Mouse (Mus musculus) forebrain, embryonic 12.5 days (tissue): ENCODE results near the gene Ifna11. TPM values are rescaled to one million over a fixed set of nuclear protein-coding genes. Genes with fewer than 3 reads are reported as not detected.
A peak's percentile ranks its signal among the peaks of the same experiment; 100 is the strongest.
"Not testable (repeated sequence)": the region's sequence is repeated elsewhere in the genome, so short reads cannot be mapped to it uniquely, and the experiment has no call there.

Source experiments
- ATAC-seq: fragments of 200-750 bp; cut with Nextera tagmentation; 2 replicates; pipeline ENCODE4 v1.8.0; 2017; ENCODE audit warnings: moderate TSS enrichment; ENCODE audit not compliant: low FRiP score
- H3K27ac ChIP-seq: fragments of 300-500 bp; sonication (generic); 2 replicates; pipeline ENCODE4 v1.5.1; 2016; ENCODE audit warnings: mild to moderate bottlenecking
- H3K27me3 ChIP-seq: fragments of 300-500 bp; sonication (generic); 2 replicates; pipeline ENCODE4 v1.6.1; 2016; ENCODE audit warnings: mild to moderate bottlenecking
- H3K36me3 ChIP-seq: fragments of 300-500 bp; sonication (generic); replicated peaks from 2 replicates; pipeline ENCODE4 v1.6.1; 2016; ENCODE audit warnings: mild to moderate bottlenecking
- H3K4me1 ChIP-seq: fragments of 300-500 bp; sonication (generic); 2 replicates; pipeline ENCODE4 v1.6.1; 2016
- H3K4me2 ChIP-seq: fragments of 300-500 bp; sonication (generic); 2 replicates; pipeline ENCODE4 v1.6.1; 2016; ENCODE audit warnings: mild to moderate bottlenecking, moderate library complexity
- H3K4me3 ChIP-seq: fragments of 300-500 bp; sonication (generic); replicated peaks from 2 replicates; pipeline ENCODE4 v1.5.1; 2016; ENCODE audit warnings: mild to moderate bottlenecking
- H3K9ac ChIP-seq: fragments of 300-500 bp; sonication (generic); 2 replicates; pipeline ENCODE4 v1.6.1; 2016; ENCODE audit warnings: mild to moderate bottlenecking
- H3K9me3 ChIP-seq: fragments of 300-500 bp; sonication (generic); 2 replicates; pipeline ENCODE4 v1.6.1; 2016
- WGBS: fragments of 180-500 bp; shearing (Covaris S2); methylation state at CpG from one replicate; pipeline ENCODE4 v1.1.7; 2016; 5-methylcytosine and 5-hydroxymethylcytosine counted together
- polyA plus RNA-seq: library from polyadenylated mRNA; unstranded; fragments of >200 nt; fragmentation: Nextera tagmentation; extraction: Ambion mirVana; gene quantifications from 2 replicates; pipeline ENCODE4 v1.2.1, GENCODE M21; 2016

Ifna11 gene
- polyA plus RNA-seq, 1 experiment from 2014 or later = not detected

DNA sequence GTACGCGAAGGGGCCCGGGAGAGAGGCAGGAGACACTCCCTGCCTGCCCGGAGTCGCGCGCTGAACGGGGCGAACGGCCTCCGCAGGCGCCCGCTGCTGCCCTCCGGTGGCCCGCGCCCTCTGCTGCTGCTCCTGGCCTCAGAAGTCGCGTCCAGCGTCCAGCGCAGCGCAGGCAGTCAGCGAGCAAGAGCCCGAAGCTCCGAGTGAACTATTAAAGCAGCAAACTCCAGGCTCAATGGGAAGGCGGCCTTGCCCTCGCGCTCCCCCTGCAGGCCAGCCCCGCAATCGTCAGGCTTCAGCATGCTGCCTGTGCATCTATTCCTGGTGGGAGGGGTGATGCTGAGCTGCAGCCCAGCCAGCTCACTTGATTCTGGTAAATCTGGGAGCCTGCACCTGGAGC lies 16.8 kb upstream of the Ifna11 start, which contains the start of gene Gm13287:
Gene Gm13287 (plus strand): TSS at position 301 of the 400 bp plus-strand sequence.
- not testable (repeated sequence) for H3K36me3 ChIP-seq, H3K9me3 ChIP-seq, H3K4me1 ChIP-seq, H3K27me3 ChIP-seq, ATAC-seq, H3K4me3 ChIP-seq, H3K4me2 ChIP-seq, H3K27ac ChIP-seq, H3K9ac ChIP-seq
- WGBS = no CpG with 5 or more reads among the region's 29 CpGs

DNA sequence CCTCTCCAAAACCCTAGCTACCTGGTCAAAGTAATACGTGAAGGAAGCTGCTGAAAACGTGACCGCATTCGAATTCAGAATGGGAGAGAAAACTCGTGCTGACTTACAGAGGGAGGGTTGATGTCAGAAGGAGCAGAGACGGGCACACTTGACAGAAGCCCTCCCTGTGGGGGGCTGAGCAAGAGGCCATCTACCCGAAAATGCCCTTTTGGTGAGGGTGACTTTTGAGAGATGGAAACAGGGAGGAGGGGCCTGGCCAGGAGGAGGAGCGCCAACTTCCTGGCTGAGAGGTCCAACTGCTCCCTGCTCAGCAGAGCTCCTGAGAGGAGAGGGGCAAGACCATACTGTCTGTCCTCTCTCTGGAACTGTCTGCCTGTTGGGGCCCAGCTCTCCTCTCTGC lies 14.5 kb upstream of the Ifna11 start, which contains the start of gene Gm13288:
Gene Gm13288 (plus strand): TSS at position 301 of the 400 bp plus-strand sequence.
- not testable (repeated sequence) for H3K9me3 ChIP-seq, H3K27me3 ChIP-seq, H3K36me3 ChIP-seq, H3K27ac ChIP-seq, ATAC-seq, H3K9ac ChIP-seq, H3K4me1 ChIP-seq
- no CpG with 5 or more reads among the region's 8 CpGs for WGBS
- peak within 1 kb of the TSS; percentile 44; the same call in 1 of the 2 replicates for H3K4me2 ChIP-seq
- peak within 1 kb of the TSS; percentile 26 for H3K4me3 ChIP-seq

DNA sequence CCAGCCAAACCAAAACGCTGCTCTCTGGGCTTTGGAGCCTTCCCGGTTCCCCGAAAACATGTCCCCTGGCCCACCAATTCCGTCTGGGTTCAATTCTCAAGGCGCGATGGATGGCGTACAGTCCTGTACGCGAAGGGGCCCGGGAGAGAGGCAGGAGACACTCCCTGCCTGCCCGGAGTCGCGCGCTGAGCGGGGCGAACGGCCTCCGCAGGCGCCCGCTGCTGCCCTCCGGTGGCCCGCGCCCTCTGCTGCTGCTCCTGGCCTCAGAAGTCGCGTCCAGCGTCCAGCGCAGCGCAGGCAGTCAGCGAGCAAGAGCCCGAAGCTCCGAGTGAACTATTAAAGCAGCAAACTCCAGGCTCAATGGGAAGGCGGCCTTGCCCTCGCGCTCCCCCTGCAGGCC lies 14.0 kb upstream of the Ifna11 start:
- 0% methylated on average over 6 of the region's 34 CpGs for WGBS
- H3K4me3 ChIP-seq = peak overlapping the region; percentile 26

DNA sequence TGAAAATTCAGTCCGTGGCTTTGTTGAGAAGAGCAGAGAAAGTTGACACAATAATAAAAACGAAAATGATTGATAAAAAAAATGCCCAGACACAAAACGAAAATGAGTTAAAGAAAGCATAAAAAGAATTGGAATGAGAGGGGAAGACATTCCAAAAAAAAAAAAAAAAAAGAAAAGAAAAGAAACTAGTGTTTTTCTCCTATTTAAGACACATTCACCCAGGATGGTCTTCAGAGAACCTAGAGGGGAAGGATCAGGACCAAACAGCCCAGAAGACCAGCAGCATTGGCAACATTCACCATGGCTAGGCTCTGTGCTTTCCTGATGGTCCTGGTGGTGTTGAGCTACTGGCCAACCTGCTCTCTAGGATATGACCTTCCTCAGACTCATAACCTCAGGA lies 3.8 kb upstream of the Ifna11 start, which contains the start of gene Ifna7:
Gene Ifna7 (plus strand): TSS at position 301 of the 400 bp plus-strand sequence.
- no peaks in the 10 kb centered on the region for H3K4me1 ChIP-seq
- no peak within 1 kb of the TSS for H3K9ac ChIP-seq
- WGBS = 64% methylated on average over 3 of the region's 3 CpGs
- H3K27ac ChIP-seq = no peak within 1 kb of the TSS
- H3K27me3 ChIP-seq = 0 out of 2 replicates have a peak, but pooled peaks cover 4% of the 10 kb centered on the region
- H3K36me3 ChIP-seq = no peaks in the 10 kb centered on the region
- ATAC-seq = no peak
- H3K4me3 ChIP-seq = no peak within 1 kb of the TSS
- H3K4me2 ChIP-seq = no peak within 1 kb of the TSS
- H3K9me3 ChIP-seq = no peaks in the 10 kb centered on the region

More for the DNA sequence above, 14.0 kb upstream of the Ifna11 start:
- H3K4me1 ChIP-seq, H3K36me3 ChIP-seq, ATAC-seq, H3K27me3 ChIP-seq, H3K9ac ChIP-seq, H3K9me3 ChIP-seq, H3K27ac ChIP-seq: not testable (repeated sequence)
- H3K4me2 ChIP-seq = peak overlapping the region; percentile 44; the same call in 1 of the 2 replicates

DNA sequence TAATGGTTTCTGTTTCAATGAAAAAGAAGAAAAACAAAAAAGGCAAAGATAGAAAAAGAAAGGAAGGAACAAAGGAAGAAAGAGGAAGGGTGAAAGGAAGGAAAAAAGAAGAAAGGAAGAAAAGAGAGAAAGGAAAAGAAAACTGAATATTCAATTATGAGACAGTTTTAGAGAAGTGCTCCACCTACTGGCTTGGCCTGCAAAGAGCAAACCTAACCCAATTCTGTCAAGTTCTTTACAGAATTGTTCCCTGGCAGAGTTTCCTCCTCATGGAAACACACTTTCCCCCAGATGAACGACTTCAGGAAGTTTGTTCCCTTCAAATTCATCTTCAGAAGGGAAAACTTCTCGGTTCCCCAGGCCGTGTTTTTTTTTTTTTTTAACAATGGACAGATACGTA lies 3.2 kb downstream of the Ifna11 start:
- no peak for ATAC-seq
- H3K4me1 ChIP-seq = no peaks in the 10 kb centered on the region
- H3K9me3 ChIP-seq = no peaks in the 10 kb centered on the region
- no peaks in the 10 kb centered on the region for H3K36me3 ChIP-seq
- H3K27ac ChIP-seq = no peak overlapping the region
- no peaks in the 10 kb centered on the region for H3K27me3 ChIP-seq
- 28% methylated on average over 4 of the region's 4 CpGs for WGBS
- no peak overlapping the region for H3K4me2 ChIP-seq
- no peak overlapping the region for H3K4me3 ChIP-seq
- no peak overlapping the region for H3K9ac ChIP-seq

DNA sequence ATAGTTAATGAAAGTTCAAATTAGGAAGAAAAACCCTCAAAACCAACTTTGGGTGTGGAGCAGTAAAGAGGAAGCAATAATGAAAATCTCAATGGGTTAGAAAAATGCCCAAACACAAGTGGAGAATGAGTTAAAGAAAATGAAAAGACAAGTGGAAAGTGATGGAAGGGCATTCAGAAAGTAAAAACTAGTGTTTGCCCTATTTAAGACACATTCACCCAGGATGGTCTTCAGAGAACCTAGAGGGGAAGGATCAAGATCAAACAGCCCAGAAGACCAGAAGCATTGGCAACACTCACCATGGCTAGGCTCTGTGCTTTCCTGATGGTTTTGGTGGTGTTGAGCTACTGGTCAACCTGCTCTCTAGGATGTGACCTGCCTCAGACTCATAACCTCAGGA lies 7.4 kb downstream of the Ifna11 start, which contains the start of gene Ifna6:
Gene Ifna6 (plus strand): TSS at position 301 of the 400 bp plus-strand sequence.
- not testable (repeated sequence) for H3K27me3 ChIP-seq, H3K4me3 ChIP-seq, H3K27ac ChIP-seq, H3K36me3 ChIP-seq, ATAC-seq, H3K4me2 ChIP-seq, H3K4me1 ChIP-seq, H3K9me3 ChIP-seq, H3K9ac ChIP-seq

DNA sequence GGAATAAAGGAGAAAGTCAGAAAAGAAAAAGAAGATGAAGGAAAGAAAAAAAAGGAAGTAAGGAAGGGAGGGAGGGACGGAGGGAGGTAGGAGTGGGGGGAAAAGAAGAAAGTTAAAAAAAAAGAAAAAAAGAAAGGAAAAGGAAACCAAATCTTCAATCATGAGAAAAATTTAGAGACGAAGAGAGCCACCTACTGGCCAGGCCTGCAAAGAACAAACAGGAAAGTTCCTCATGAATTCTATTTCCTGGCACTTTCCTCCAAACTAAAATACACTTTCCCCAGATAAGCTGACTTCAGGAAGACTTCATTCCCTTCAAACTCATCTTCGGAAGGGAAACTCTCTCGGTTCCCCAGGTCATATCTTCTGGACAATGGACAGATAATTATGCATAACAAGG lies 10.8 kb downstream of the Ifna11 start:
- no peaks in the 10 kb centered on the region for H3K27me3 ChIP-seq
- 29% methylated on average over 4 of the region's 4 CpGs for WGBS
- no peak overlapping the region for H3K4me3 ChIP-seq
- H3K4me1 ChIP-seq = no peaks in the 10 kb centered on the region
- H3K9me3 ChIP-seq = no peaks in the 10 kb centered on the region
- H3K9ac ChIP-seq = no peak overlapping the region
- no peak overlapping the region for H3K4me2 ChIP-seq
- no peaks in the 10 kb centered on the region for H3K36me3 ChIP-seq
- no peak overlapping the region for H3K27ac ChIP-seq
- no peak for ATAC-seq

DNA sequence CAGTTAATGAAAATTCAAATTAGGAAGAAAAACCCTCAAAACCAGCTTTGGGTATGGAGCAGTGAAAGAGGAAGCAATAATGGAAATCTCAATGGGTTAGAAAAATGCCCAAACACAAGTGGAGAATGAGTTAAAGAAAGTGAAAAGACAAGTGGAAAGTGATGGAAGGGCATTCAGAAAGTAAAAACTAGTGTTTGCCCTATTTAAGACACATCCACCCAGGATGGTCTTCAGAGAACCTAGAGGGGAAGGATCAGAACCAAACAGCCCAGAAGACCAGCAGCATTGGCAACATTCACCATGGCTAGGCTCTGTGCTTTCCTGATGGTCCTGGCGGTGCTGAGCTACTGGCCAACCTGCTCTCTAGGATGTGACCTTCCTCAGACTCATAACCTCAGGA lies 15.5 kb downstream of the Ifna11 start, which contains the start of gene Ifna5:
Gene Ifna5 (plus strand): TSS at position 301 of the 400 bp plus-strand sequence.
- H3K27ac ChIP-seq, H3K36me3 ChIP-seq, H3K4me2 ChIP-seq, H3K4me1 ChIP-seq, H3K27me3 ChIP-seq, H3K9ac ChIP-seq, H3K4me3 ChIP-seq, ATAC-seq, H3K9me3 ChIP-seq: not testable (repeated sequence)
- 92% methylated on average over 1 of the region's 1 CpGs for WGBS

DNA sequence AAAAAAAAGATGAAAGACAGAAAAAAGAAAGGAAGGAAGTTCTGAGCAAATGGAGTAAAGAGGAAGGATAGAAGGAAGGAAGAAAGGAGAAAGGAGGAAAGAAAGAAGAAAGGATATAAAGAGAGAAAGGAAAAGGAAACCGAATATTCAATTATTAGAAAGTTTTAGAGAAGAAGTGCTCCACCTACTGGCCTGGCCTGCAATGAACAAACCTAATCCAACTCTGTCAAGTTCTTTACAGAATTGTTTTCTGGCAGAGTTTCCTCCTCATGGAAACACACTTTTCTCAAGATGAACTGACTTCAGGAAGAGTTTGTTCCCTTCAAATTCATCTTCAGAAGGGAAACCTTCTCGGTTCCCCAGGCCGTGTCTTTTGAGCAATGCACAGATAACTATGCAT lies 19.1 kb downstream of the Ifna11 start:
- Histone ChIP-seq H3K9me3 (no peaks in the 10 kb centered on the region), H3K27ac (no peak overlapping the region), H3K4me2 (no peak overlapping the region), H3K9ac (no peak overlapping the region), H3K27me3 (no peaks in the 10 kb centered on the region), H3K36me3 (no peaks in the 10 kb centered on the region), H3K4me3 (no peak overlapping the region), H3K4me1 (no peaks in the 10 kb centered on the region)
- ATAC-seq = no peak
- 52% methylated on average over 3 of the region's 3 CpGs for WGBS

DNA sequence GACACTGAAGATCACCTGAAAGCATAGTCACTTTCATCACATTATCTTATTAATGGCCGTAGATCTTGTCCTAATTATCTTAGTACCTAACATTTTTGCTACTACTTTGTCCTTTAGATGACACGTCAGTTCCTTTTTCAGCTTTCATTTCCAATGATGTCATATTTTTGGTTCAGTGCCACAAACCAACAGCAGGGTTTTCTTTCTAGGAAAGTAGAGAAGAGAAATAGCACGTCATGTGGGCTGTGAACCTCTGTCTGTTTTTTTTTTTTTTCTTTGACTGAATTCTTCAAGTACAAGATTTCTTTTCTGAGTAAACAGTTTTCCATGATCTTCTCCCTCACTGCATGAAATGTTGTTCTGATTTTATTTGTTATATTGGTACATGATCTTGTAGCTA lies 20.3 kb downstream of the Ifna11 start:
- no peaks in the 10 kb centered on the region for H3K27me3 ChIP-seq
- WGBS = 76% methylated on average over 3 of the region's 3 CpGs
- no peak overlapping the region for H3K9ac ChIP-seq
- no peak overlapping the region for H3K4me2 ChIP-seq
- H3K27ac ChIP-seq = no peak overlapping the region
- H3K4me3 ChIP-seq = no peak overlapping the region
- H3K36me3 ChIP-seq = no peaks in the 10 kb centered on the region
- ATAC-seq = no peak
- H3K9me3 ChIP-seq = no peaks in the 10 kb centered on the region
- no peaks in the 10 kb centered on the region for H3K4me1 ChIP-seq

DNA sequence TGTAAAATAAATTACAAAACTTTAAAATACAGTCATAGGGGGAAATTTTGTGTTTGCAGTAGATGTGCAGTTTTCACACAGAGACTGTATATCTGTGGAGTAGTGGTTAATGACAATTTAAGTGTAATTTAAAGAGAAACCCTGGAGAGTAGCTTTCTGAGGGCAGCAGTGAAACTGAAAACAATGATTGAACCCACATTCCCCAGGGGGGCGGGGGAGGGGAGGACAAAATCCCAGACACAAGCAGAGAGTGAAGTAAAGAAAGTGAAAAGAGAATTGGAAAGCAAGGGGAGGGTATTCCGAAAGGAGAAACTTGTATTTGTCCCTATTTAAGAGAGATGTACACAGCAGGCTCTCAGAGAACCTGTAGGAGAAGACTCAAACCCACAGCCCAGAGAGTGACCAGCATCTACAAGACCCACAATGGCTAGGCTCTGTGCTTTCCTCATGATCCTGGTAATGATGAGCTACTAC lies 21.7 kb downstream of the Ifna11 start, which contains the start of gene Ifna4:
Gene Ifna4 (plus strand): TSS at position 424 of the 474 bp plus-strand sequence.
- no peak for ATAC-seq
- Histone ChIP-seq H3K9ac (no peak within 1 kb of the TSS), H3K9me3 (no peaks in the 10 kb centered on the region), H3K27me3 (no peaks in the 10 kb centered on the region), H3K4me2 (no peak within 1 kb of the TSS), H3K27ac (no peak within 1 kb of the TSS), H3K36me3 (no peaks in the 10 kb centered on the region), H3K4me1 (no peaks in the 10 kb centered on the region), H3K4me3 (no peak within 1 kb of the TSS)
- 34% methylated on average over 2 of the region's 2 CpGs for WGBS

DNA sequence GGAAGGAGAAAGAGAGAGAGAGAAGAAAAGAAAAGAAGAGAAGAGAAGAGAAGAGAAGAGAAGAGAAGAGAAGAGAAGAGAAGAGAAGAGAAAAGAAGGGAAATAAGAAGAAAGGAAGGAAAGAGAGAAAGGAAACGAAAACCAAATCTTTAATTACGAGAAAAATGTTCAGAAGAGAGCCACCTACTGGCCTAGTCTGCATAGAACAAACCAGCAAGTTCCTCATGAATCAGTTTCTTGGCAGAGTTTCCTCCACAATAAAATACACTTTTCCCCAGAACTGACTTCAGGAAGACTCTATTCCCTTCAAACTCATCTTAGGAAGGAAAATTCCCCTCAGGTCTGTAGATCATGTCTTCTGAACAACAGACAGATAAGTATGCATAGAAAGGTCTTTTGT lies 25.6 kb downstream of the Ifna11 start:
- 47% methylated on average over 2 of the region's 2 CpGs for WGBS
- no peak for ATAC-seq

DNA sequence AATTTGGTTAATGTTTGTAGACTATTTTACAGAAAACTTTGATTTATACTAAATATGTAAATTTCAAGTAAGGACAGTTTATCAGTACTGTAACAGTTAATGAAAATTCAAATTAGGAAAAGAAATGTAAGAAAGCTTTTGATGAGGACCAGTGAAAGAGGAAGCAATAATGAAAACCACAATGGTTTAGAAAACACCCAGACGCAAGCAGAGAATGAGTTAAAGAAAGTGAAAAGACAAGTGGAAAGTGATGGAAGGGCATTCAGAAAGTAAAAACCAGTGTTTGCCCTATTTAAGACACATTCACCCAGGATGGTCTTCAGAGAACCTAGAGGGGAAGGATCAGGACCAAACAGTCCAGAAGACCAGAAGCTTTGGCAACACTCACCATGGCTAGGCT lies 29.9 kb downstream of the Ifna11 start, which contains the start of gene Ifna1:
Gene Ifna1 (plus strand): TSS at position 390 of the 400 bp plus-strand sequence.
- no peak within 1 kb of the TSS for H3K9ac ChIP-seq
- H3K4me1 ChIP-seq = peaks cover 8% of the 10 kb centered on the region
- 68% methylated on average over 1 of the region's 1 CpGs for WGBS

More for the DNA sequence above, 25.6 kb downstream of the Ifna11 start:
- Histone ChIP-seq H3K4me2 (no peak overlapping the region), H3K9ac (no peak overlapping the region), H3K27me3 (no peaks in the 10 kb centered on the region), H3K9me3 (no peaks in the 10 kb centered on the region), H3K27ac (no peak overlapping the region), H3K4me3 (no peak overlapping the region), H3K36me3 (no peaks in the 10 kb centered on the region), H3K4me1 (no peaks in the 10 kb centered on the region)

More for the DNA sequence above, 29.9 kb downstream of the Ifna11 start, which contains the start of gene Ifna1:
- H3K9me3 ChIP-seq = no peaks in the 10 kb centered on the region
- H3K4me2 ChIP-seq = no peak within 1 kb of the TSS
- no peak within 1 kb of the TSS for H3K4me3 ChIP-seq
- no peaks in the 10 kb centered on the region for H3K36me3 ChIP-seq
- no peaks in the 10 kb centered on the region for H3K27me3 ChIP-seq
- no peak for ATAC-seq
- no peak within 1 kb of the TSS for H3K27ac ChIP-seq
